Mouse (Mus musculus) 416B (cell line): ENCODE results near the gene Cplx1.

Experiments used
- DNase-seq: peaks from one replicate; pipeline ENCODE4 v3.0.0; 2011; ENCODE audit warnings: low read depth

The Cplx1 gene

DNA sequence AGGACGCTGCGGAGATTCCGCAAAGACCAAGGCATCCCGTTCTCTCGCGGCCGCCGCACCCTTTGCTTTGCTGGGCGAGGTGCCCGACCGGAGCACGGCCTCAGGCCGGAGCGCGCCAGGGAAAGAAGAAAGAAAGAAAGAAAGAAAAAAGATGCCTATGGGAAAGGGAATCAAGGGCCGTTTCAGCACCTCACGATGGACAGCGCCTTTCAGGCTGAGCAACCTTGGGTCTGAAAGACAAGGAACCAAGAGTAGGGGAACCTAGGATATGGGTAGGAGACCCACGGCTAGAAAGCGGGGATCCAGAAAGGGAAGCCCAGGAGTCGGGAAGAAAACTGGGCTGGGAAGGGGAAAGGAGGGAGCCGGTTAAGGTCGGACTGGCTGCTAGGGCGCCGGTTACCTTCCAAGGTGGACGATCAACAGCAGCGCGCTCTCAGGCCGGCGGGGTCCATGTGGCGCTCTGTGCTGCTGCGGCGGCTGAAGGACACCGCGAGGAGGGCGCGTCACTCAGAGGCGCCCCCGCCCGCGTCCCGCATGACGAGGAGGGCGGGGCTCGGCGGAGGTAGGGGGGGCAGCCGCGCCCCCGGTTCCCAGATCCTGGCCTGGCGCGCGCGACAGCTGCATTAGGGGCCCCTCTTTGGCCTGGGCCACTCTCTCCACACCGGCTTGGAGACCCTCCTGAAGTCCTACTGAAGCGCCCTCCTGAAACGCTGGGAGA lies at the start of gene Cplx1:
TSS of gene Cplx1 (minus strand) at position 536 of the 718 bp plus-strand sequence.
- peak; percentile 33 for DNase-seq

DNA sequence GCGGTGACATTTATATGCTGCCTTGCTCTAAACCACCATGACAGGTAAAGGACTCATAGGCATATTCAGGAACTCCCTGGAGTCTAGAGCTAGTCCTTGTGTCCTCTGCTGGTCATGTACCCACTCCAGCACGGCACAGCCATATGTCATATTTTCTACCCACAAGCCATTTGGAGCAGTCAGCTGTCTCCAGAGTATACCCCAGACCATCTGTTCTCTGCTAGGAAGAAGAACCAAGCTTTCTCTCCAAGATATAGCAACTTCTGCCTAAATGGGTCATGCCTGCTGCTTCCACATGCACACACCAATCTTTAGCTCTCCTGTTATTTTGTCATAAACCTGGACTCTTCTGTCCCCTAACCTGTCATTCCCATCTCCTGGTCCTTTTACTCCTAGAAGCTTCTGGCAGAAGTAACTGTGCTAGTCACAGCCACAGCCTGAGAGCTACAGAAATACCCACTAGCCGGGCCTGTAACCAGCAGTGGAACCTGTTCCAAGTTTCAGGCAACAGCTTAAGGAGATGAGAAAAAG lies 31.6 kb upstream of the Cplx1 start:
- DNase-seq, result no peak

DNA sequence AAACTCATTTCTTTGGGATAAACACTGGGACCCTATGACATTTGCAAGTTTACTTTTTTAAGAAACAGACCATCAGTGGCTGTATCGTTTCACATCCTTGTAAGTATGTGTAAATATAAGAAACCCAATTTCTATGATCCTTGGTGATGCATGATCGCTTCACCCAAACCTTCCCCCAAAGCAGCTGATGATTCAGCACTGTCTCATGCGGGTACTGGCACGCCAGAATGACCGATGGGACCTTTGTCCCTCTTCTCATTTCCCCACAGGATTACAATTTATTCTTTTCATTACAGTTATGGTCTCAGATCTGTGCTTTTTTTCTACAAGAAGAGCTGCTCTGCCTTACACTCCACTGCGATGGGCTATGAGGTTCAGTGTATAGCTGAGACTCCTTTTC lies 23.2 kb upstream of the Cplx1 start:
- no peak for DNase-seq

DNA sequence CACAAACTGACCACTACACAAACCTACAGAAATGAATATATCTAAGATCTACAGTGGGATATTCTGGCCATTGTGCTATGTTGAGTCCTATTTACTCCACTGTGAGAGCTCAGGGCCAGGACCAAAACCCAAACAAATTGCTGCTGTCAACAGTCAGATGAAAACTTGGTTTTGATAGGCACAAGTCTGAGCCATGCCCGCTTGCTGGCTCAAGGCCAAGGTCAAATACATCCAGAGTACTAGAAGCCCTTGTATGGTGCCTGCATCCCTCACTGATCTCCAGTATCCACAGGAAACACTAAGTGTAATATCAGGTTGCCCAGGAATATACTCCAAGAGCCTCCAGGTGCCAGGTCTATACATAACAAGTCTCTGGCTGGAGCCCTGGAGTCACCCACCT lies 21.2 kb upstream of the Cplx1 start:
- no peak for DNase-seq

DNA sequence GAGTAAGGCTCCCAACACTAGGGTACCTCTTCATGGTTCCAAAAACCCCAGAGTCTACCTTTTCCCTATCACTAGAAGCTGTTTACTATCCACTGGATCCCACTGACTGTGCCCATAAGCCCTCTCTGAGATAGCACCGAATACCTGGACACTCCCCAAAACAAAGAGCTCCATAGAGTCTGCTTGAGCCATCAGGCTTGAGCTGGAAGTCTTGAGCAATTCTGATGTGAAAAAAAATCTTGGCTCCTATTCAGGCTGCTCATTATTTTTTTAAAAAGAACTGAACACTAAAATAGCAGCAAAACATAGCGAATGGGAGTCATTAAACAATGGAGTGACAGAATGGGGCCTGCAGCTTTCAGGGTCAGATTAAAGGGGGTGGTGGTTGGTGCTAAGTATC lies 17.3 kb upstream of the Cplx1 start:
- DNase-seq, result no peak

DNA sequence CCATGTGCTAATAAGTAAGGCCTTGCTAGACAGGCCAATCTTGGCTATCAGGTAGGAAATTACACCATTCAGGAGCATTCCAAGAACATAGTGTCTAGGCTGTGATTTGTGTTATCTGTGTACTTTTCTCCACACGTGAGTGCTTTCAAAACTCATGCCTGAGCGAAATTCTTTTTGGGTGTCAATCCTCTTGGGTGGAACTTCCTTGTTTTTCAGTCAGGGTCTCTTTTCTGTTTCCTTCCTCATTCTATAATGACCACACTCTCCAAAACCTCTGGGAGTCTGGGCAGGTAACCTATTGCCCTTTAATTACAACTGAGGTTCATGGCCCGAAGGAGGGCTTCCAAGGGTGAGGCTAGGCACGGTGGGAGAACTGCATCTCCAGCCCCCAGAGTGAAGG lies 16.7 kb upstream of the Cplx1 start:
- no peak for DNase-seq

DNA sequence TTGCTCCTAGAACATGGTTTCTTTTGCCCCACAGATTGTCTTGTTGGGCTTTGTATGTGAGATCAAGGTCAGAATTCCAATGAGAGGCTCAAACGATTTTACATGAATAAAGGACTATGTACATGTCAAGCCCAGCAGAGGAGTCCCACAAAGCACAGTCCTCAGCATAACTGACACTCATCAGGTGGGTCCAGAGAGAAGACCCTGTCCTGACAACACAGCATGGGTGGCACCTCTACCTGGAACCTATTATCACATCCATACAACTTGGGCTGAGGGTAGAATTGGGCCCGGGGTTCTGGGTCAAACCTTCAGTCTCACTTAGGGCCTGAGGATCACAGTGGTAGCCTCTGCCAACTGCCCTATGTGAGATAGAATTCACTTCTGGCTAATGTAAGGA lies 15.6 kb upstream of the Cplx1 start:
- DNase-seq, result no peak

DNA sequence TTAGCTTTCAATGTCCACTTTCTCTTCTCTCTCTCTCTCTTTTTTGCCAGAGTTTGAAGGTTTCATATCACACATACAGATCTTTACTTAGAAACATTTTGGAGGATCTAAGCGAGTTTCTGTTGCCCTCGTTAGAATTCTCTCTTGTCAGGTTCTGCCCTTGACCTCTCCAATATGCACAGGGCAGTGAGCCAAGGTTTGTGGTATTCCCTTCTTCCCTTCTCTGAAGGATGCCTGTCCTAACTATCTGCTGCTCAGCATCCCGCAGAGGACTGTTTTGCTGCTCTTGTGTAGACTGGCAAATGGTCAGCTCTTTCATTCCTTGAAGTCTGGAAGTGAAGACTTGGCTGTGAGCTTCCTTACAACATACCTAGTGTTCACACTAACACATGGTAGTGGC lies 14.5 kb upstream of the Cplx1 start:
- DNase-seq, result no peak

DNA sequence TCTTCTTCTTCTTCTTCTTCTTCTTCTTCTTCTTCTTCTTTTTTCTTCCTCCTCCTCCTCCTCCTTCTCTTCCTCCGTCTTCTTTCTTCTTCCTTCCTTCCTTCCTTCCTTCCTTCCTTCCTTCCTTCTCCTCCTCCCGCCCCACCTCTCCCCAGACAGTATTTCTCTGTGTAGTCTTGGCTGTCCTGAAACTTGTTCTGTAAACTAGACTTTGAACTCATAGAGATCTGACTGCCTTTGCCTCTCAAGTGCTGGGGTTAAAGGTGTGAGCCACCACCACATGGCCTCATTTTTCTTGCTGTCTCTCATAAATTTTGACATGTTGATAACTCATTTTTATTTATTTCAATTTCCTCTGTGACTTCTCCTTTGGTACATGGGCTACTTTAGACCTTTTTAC lies 12.7 kb upstream of the Cplx1 start:
- DNase-seq, result no peak

DNA sequence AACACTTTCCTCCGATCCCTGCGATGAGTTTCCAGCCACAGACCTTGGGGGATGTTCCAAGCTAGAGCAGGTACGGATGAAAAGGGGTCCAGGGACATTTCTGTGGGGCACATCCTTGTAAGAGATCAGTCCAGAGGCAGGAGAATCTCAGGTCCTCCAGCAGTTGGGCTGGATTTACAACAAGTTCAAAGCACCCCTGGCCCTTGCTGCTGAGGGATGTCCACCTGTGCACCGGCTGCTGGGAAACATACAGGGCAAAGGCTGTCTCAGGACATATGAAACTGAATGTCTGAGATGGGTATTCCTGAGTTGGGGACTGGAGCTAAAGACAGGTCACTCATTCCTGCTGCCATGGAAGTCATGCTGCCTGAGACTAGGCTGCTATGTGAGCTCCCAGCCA lies 7.2 kb upstream of the Cplx1 start:
- DNase-seq, result no peak

DNA sequence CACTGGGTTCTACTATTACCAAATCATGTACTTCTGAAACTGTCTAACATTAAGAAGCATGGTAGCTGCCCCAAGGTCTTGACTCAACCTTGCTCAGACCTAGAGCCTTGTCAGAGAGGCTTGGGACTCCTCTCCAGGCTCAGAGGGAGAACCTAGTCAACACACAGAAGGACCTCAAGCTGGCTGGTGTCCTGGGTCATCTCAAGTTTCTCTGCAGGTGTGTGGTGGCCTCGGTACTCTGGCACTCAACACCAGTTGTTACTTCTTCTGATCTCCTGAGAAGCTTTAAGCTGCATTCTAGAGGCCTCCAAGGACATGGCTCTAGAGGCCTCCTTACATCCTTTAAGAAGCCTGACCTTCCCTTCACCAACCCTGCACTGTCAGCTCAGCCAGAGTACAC lies 4.2 kb upstream of the Cplx1 start:
- no peak for DNase-seq

DNA sequence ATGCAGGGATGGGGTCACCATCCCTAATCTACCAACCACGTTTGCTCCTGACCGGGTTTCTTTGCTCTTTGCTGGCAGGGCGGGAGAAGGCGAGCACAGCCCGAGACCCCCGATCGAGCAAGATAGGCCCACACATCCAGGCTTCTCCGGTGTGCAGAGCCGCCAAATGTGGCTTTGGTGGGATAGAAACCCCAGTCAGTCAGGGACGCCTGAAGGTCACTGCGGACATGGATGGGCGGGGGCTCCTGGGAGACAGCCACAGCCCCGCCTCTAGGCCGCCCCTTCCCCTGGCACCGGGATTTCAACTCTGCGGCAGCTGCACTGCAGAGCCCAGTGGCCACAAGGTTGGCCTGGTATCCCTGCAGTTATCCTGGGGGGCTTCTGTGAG lies 377 bp upstream of the Cplx1 start:
- no peak for DNase-seq

DNA sequence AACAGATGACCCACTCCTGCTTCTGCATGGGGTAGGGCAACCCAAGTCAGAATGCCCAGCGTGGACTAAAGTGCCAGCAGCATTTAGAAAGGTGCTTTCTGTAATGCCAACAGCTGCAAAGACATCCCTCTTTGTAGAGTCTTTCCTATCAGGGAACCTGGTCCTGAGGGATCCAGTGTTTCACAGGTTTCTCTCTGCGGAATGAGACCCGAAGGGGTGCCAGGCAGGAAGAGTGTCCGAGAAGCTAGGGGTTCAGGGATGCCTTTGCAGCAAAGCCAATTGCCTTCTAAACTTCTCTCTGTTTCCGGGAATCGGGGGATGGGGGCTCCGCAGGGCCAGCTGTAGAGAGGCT lies 711 bp downstream of the Cplx1 start:
- DNase-seq, result no peak

DNA sequence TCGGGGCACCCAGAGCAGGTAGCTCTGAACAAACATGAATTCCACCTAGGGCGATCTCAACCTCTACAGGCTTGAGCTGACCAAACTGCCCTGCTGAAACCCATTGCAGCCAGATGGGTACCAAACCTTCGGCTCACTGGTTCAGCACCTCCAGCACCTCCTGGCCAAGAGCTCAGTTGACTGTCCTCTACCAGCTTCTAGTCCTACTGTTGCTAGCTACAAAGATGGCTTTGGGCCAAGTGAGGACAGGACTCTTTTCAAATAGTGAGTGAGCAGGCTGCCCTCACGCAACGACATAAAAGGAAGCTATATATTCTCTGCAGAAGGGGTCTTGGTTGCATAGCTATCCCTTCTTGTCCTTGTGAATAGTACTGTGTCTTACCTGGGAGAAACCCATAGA lies 2.2 kb downstream of the Cplx1 start:
- no peak for DNase-seq

DNA sequence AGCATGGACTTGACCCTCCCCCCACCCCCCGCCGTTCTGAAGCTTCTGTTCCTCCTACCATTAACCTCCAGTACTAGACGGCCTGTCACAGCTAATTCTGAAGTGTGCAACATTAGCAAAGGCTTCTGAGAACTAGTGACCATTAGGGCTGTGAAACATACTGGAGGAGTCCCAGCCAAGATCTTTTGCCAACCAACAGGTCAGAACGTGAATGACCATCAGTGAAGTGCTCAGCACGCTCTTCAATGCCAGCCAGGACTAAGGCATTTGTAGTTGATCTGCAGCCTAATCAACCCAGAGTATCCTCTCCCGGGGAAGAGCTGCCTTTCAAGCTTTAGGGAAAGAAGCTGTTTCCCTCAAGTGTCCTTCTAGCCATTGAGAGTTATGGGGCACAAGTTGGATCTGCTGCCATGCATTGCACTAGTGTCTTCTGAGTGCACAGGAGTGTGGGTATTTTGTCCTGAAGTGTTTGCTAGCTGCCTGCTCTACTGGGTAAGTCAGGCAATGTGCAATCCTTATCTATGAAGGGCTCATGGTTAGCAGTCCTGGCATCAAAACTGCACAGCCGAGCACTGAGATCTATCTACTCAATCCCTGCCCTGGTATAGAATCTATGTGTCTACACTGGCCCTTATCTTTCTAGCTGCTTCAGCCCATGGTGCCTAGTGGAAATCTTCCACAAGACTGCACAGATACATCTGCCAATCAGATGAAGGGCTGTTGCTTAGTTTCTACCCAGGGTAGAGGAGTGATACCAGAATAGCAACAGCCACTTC lies 6.1 kb downstream of the Cplx1 start:
- no peak for DNase-seq

DNA sequence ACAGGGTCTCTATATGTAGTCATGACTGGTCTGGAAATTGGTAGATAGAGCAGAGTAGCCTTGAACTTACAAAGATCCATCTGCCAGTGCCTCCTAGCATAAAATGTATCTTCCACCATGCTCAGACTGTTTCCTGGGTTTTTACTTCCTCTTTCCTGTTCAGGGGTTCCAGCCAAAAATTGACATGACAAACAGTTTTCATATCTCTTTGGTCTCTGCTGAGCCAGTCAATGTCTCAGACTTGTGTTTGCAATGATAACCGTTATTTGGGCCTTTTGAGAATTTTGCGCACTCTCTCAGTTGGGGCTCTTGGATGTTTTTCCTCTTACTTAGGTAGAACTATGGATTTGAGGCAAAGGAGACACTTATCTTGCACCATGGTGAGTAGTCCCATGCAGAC lies 15.6 kb downstream of the Cplx1 start:
- DNase-seq, result no peak

DNA sequence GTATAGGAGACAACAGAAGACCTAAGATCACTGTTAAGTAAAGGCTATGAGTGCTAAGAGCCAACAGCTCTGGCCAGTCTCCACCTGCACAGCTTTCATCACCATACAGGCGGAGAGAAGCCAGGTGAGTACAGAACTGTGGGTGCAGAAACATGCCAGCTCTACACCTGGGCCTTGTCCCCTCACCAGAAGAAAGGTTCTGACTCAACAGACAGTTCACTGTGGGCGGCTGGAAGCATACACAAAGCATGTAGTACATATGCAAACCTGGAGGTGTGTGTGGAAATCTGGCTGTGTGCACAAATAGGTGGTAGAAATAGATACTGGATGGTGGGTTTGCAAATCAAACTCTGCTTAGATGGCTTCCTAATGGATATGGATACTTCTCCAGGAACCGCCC lies 27.2 kb downstream of the Cplx1 start:
- DNase-seq, result no peak

DNA sequence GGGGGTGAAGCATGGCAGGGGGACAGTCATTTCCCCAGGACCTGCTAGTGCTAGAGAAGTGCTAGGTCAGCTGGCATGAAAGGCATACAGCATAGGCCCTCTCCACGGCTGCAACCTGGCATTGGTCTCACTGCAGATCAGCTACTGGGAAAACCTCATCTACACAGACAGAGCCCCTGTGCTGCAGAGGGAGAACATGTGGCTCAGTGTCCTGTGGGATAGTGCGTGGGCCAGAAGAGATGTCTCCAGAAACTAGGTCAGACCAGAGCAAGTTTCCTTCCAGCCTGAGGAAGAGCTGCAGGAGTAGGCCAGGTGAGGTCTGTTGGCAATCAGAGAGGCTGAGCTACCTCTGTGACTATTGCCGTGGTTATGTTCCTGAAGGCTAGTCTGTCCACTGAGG lies 27.9 kb downstream of the Cplx1 start:
- no peak for DNase-seq

DNA sequence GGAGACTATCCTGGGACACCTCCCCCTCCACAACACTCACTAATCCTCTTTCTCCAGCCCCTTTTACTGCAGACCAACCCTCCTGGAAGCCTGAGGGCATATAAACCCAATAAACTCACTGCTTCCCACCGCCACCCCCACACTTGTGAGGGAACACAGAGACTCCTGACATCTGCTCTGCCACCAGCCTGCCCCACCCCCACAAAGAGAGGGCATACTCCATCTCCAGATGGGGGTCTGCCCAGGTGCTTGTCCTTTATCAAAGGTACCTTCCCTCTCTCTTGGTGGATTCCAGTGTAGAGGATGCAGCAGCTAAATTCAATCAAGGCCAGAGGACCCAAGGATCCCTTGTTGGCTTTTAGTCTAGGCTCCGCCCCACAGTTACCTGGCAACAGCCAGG lies 28.8 kb downstream of the Cplx1 start:
- no peak for DNase-seq

DNA sequence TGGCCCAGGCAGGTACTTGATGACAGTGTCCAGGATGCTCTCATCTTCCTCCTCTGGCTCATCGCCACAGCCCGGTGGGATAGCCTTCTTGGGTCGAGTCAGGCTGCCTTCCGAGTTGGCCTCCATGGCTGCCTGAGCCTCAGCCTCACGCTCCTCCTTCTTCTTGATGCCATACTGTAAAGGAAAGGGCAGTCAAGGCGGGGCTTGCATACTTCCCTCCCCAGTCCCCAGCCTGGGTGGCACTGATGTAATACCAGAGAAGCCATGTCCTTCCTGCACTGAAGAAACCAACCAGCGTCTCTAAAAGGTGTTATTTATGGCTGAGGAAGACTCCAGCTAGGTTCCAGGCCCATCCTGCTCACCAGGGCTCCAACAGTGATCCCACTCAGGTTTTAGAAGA lies 29.7 kb downstream of the Cplx1 start:
- peak; percentile 45 for DNase-seq

DNA sequence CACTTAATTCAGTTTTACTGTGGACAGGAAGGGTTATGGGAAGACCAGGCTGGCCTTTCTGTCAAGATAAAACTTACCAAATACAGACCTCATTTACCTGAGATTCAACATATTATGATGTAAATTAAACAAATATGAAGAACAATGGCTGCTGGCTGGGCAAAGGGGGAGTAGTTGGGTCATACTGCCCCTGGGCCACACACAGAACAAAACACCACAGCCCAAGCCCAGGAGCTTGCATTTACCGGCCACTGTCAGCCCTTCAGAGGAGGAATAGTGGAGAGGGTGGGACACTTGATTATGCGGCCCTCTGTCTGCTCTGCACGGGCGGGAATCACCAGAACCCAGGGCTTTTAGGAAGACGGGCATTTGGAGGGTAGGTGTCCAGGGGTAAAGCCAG lies 30.9 kb downstream of the Cplx1 start:
- no peak for DNase-seq

DNA sequence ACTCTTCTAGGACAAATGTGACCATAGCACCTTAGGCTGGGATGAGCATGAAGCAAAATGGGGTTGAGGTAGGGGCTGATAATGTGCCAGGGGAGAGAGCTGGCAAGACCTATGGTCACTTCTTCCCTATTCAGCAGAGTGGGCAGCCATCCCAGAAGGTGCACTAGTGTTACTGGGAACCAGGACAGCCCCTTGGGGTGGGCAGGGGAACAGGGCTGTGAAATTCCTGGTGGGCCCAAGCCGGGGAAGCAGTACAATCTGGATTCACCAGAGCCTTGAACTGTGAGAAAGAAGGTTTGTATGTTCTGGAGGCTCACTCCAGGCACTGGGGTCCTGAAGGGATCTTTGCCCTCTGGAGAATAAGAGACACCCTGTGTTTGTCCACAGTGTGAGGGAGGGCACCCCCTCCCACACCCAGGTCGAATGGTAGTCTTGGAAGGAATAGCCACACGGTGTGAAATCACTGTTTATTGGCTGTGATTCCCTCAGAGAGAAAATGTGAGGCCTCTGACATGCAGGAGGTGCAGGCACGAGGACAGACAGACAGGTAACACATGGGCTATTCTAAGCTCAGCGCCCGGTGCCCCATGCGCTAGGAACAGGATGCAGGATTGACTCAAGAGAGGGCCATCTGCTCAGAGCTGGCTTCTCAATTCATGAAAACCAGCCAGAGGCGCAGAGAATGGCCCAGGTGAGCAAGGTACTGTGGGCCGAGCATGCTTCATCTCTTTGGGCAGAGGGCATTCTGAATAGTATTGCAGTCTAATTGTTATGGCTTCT lies 31.5 kb downstream of the Cplx1 start:
- DNase-seq, result no peak

DNA sequence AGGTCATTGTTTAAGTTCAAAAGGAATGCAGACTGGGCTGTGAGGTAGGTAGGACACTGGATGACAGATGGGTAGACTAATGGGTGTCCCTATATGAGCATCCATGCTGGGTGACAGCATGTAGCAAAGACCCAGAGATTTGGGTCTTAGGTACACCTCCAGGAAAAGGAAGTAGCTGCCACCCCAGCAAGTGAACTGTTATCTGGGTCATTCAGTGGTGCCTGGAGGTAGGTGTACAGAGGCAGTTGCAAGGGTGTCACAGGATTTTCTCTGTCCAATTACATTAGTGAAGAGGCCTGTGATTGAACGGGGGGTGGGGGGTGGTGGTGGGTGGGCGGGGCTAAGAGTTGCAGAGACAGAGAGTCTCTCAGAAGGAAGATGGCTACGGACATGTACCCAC lies 33.2 kb downstream of the Cplx1 start:
- DNase-seq, result no peak
